Mouse (Mus musculus): Measurements from ENCODE around the gene Kansl1. TPM values are rescaled to one million over a fixed set of nuclear protein-coding genes. Genes with fewer than 3 reads are reported as not detected.
A peak's percentile ranks its signal among the peaks of the same experiment; 100 is the strongest.

The Kansl1 gene
- total RNA-seq, 2 experiments from 2014 or later = 27.5 to 51.7 TPM

DNA sequence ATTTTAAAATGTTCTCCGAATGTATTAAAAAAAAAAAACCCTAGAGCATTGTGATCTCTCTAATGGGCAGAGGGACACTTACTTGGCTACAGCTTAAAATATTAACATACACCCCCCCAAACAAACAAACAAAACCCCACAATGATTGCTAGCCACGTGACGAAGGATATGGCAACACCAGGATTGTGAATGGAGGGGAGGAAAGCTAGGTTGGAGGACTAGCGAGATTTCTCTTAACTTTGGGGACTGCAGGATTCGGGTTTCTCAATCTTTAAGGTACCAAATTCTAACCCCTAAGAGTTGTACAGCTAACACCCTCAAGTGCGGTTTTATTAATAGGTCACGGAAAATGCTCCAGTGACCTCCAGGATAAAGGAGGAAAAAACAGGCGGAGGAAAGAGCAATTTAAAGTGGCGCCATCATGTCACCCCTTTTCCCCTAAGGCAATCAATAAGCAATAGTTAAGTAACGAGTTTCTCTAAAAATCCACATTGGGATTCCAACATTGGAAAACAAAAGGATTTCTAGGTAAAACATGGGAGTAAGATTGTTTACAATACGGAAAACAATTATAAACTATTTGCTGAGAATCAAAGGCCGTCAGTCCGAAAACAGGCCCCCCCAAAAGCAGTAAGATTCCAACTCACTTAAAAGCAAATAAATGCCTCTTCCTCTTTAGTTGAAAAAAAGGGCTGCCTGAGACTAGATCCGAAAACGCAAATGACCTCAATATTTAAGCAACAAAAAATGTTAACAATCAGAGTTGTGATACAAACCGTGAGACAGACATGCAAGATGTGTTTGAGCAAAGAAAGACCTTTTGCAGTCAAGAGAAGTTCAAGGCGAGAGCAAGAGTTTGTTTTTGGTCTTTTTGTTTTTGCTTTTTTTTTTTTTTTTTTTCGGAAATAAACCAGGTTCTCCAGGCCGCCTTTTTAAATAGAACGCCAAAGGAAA, 27.9 kb downstream of the Kansl1 start:
- no peak for ATAC-seq (ENCODE audit: poor library complexity, severe bottlenecking)

DNA sequence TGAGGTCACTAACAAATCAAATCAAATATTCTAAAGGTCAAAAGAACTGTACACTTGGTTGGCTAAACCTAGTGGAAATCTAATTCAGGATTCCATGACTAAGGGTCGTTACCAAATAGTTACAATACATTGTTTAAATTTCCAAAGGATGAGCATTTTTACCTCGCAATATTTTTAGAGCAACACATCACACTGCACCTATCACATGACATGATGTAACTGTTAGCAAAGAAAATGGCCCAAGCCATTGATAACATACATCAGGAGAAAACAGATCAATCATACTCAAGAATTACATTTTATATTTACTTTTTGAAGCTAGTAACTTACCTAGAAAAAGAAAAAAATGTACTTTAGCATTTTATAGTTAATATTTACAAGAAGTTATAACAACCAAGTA, 29.0 kb downstream of the Kansl1 start:
- ATAC-seq (ENCODE audit: poor library complexity, severe bottlenecking) = no peak

GRCm38 (mm10) chr11:104438450-104438849, 30.2 kb downstream of the Kansl1 start:
- ATAC-seq (ENCODE audit: poor library complexity, severe bottlenecking) = no peak

DNA sequence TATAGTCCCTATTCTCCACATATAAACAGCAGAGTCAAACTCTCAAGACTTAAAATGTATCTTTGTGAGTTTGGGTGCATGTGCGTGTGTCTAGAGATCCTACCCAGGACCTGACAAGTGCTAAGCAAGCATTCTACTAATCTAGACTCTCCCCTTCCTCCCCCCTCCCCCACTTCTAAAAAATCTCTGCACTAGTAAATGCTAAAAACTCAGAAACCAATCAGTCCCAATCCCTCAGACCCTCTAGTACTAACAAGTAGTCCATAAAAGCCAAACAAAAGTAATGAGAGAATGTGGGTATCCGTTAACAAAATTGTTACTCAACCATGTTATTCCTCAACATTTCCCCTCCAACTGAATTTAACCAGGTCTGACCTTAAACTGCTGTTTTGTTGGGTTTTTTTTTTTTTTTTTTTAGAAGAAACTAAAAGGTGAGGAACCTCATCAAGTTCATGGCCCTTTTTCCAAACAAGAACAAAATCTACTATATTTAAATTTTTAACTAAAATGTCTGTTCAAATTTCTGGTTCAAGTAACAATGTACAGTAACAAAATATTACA, 32.2 kb downstream of the Kansl1 start:
- no peak for ATAC-seq (ENCODE audit: poor library complexity, severe bottlenecking)

DNA sequence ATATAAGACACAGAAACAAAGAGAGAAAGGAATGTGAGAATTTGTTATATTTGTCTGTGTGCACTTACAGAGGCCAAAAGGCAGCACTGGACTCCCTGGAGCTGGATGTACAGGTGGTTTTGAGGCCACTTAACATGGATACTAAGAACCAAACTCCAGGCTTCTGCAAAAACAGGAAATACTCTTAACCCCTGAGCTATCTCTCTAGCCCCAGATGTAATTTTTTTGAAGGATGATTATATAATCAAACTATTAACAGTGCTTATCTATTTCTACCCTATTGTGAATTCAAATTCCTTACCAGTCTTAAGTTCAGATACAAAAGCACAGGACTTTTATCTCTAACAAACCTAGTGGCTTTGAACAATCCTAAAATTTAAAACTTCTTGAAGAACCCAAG, 32.9 kb downstream of the Kansl1 start:
- no peak for ATAC-seq (ENCODE audit: poor library complexity, severe bottlenecking)

DNA sequence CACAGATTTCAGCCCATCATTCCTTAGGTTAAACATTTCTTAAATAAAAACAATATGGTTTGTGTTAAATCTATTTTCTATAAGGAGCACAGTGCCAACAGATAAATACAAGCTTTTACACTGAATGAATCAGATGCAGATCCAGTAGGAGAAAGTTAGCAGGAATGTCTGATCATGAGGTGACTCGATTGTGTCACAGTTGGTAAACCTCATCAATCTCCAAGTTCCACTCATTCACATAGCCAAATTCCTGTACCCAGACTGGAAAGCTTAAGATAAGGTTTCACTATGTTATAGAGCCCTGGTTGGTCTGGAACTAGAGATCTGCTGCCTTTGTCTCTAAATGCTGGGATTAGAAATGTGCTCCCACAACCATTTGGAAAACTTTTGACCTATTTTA, 33.5 kb downstream of the Kansl1 start:
- ATAC-seq (ENCODE audit: poor library complexity, severe bottlenecking) = no peak

- ATAC-seq (ENCODE audit: poor library complexity, severe bottlenecking) = no peak
These were observed 36.4 kb downstream of the Kansl1 start for GRCm38 (mm10) chr11:104432251-104432650.

GRCm38 (mm10) chr11:104431807-104432206, 36.9 kb downstream of the Kansl1 start:
- peak; percentile 43; the same call in 1 of the 2 replicates for ATAC-seq (ENCODE audit: poor library complexity, severe bottlenecking)

- ATAC-seq (ENCODE audit: poor library complexity, severe bottlenecking) = peak; percentile 100
These were observed 43.8 kb downstream of the Kansl1 start for GRCm38 (mm10) chr11:104424727-104425416.

DNA sequence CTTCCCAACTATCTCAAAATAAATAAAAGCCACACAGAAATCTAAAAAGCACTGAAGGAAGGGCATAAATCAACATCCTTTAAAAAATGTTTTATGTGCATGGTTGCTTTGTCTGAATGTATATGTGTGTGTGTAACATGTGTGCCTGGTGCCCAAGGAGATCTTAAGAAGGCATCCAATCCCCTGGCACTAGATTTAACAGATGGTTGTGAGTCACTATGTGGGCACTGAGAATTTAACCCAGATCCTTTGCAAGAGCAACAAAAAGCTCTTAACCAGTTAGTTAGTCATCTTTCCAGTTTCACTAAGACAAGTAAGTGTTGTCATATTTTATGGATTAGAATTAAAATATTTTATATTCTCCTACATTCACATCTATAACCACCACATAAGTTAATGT, 56.4 kb downstream of the Kansl1 start:
- no peak for ATAC-seq (ENCODE audit: poor library complexity, severe bottlenecking)

DNA sequence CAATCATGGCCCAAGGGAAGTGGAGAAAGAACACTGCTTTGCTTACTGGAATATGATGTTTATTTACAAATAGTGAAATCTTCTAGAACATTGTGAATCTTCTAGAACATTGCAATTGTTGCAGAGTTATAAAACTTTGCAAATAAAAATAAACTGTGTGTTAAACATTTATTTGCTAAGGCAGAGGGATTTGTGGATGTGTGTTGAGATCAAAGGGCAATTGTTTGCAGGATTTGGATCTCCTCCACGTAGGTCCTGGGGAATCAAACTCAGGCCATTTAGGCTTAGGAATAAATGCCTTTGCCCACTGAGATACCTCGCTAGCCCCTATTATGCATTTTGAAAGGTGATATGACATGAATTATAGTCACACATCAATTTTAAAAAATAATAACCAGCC, 61.3 kb downstream of the Kansl1 start:
- no peak for ATAC-seq (ENCODE audit: poor library complexity, severe bottlenecking)

DNA sequence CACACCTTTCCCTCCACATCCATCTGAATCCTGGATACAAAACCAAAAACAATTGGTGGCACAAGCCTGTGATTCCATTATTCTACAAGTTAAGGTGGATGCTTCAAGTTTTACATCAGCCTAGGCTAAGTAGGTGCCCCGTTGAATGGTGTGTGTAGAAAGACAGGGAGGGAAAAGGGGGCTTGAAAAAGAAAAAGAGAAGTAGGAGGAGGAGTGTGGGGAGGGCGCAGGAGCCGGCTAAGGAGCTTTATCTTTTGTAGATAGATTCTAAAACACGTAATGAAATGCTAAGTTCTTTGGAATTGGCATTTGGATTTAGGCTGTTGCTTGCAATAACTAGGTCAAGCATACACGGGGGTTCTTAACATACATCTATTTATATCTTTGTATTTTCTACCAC, 67.7 kb downstream of the Kansl1 start:
- ATAC-seq (ENCODE audit: poor library complexity, severe bottlenecking) = no peak

- no peak for ATAC-seq (ENCODE audit: poor library complexity, severe bottlenecking)
These were observed 69.0 kb downstream of the Kansl1 start for GRCm38 (mm10) chr11:104399459-104400216.

GRCm38 (mm10) chr11:104395648-104396047, 73.0 kb downstream of the Kansl1 start:
- no peak for ATAC-seq (ENCODE audit: poor library complexity, severe bottlenecking)

DNA sequence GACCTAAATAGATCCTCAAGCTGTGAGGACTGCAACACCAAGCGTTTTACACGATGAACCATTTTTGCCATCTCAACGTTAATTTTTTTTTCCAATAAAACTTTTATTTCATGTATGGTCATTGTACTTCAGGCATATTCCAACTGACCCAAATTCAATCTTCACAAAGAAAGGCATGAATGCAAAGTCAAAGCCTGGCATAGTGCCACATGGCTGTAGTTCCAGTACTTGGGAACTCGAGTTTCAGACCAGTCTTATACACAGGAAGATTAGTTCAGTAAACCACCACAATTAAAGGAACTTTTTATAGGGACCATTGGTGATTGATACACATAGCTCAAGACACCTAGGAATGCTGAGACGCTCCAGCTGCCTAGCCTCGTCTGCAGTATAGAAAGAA, 75.5 kb downstream of the Kansl1 start:
- ATAC-seq (ENCODE audit: poor library complexity, severe bottlenecking) = no peak

DNA sequence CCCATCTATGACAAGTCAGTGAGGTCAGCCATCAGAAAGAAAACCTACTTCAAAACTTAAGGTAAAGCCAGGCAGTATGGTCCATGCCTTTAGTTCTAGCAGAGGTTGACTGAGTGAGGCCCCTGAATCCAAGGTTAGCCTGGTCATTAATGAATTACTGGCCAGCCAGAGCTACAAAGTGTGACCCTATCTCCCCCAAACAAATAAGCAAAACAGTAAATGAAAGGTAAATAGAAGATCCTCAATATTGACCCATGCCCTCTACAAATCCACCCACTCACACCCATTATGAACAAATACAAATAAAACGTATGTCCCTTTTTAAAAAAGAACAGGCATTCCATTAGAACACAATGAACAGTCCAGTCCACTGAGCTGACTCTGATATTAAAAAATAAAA, 76.5 kb downstream of the Kansl1 start:
- no peak for ATAC-seq (ENCODE audit: poor library complexity, severe bottlenecking)

DNA sequence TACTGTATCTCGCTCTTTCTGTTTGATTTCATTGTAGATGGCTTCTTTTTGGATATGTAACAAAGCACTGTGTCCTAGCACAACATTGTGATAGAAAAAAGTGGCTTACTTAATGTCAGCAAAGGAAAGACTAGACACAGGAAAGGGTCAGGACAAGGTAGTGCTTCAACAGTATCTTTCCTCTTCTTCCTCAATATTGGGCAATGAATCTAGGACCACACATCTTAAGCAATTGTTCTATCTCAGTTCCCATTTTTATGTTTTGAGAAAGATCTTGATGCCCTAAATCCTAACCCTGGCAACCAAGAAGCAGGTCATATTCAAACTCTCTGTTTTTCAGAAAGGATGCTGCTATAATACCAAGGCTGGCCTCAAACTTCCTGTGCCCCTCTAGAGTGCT, 81.4 kb downstream of the Kansl1 start:
- ATAC-seq (ENCODE audit: poor library complexity, severe bottlenecking) = peak; percentile 91

- no peak for ATAC-seq (ENCODE audit: poor library complexity, severe bottlenecking)
These were observed 82.1 kb downstream of the Kansl1 start for GRCm38 (mm10) chr11:104386595-104386994.

GRCm38 (mm10) chr11:104383167-104383810, 85.4 kb downstream of the Kansl1 start:
- ATAC-seq (ENCODE audit: poor library complexity, severe bottlenecking) = no peak

DNA sequence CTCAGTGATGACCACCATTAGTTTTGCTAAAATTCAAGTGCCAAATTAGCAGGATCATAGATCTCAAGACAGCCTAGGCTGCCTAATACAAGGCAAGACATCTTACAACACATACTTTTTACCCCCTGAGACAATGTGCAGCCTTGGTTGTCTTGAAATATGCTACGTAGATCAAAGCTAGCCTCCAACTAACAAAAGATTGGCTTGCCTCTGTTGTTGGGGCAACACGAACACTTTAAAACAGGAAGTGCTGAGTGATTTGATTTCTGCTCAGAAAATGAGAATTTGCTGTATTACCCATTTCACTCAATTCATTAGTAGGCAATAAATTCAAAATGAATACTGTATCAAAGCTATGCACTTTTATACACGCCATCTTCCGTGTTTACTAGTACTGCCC, 86.8 kb downstream of the Kansl1 start:
- 0 out of 2 replicates have a peak, but pooled peaks have one; percentile 15 for ATAC-seq (ENCODE audit: poor library complexity, severe bottlenecking)
